Mouse (Mus musculus) liver, adult 2 months (tissue): ENCODE measurements at regions not wholly inside any gene's neighbourhood (a gene's known extent, or its start where the extent isn't known, plus 50 kb on each side); places are given as distances from the start of the nearest gene placed in this dataset.

Source experiments
- DNase-seq: peaks from one replicate; pipeline ENCODE4 v3.0.0-alpha.2; 2011; ENCODE audit warnings: low read depth, low spot score; ENCODE audit errors: extremely low read depth
- H3K27ac ChIP-seq: fragments of 200-500 bp; replicated peaks from 2 replicates; pipeline ENCODE4 v1.5.1; 2012; ENCODE audit warnings: low read depth, mild to moderate bottlenecking, control low read depth, inconsistent platforms, low read length; ENCODE audit not compliant: insufficient read depth
- H3K27me3 ChIP-seq: fragments of 200-500 bp; 2 replicates; pipeline ENCODE4 v1.6.1; 2012; ENCODE audit warnings: mild to moderate bottlenecking, moderate library complexity, low read length, inconsistent platforms; ENCODE audit not compliant: control insufficient read depth, insufficient read depth
- H3K36me3 ChIP-seq: fragments of 200-500 bp; 2 replicates; pipeline ENCODE4 v1.6.1; 2012; ENCODE audit warnings: low read length, inconsistent platforms; ENCODE audit not compliant: control insufficient read depth, insufficient read depth
- H3K4me1 ChIP-seq: fragments of 200-500 bp; 2 replicates; pipeline ENCODE4 v1.6.1; 2011; ENCODE audit warnings: low read length; ENCODE audit not compliant: control insufficient read depth, insufficient read depth
- H3K4me3 ChIP-seq: fragments of 200-500 bp; 2 replicates; pipeline ENCODE4 v1.5.1; 2011; ENCODE audit warnings: low read depth, mild to moderate bottlenecking, control low read depth, low read length, moderate library complexity; ENCODE audit not compliant: insufficient read depth
- H3K79me2 ChIP-seq: fragments of 200-500 bp; 2 replicates; pipeline ENCODE4 v1.6.1; 2012; ENCODE audit warnings: inconsistent platforms, mild to moderate bottlenecking, low read length, moderate library complexity; ENCODE audit not compliant: control insufficient read depth, insufficient read depth
- H3K9ac ChIP-seq: fragments of 200-500 bp; 2 replicates; pipeline ENCODE4 v1.6.1; 2012; ENCODE audit warnings: low read depth, mild to moderate bottlenecking, control low read depth, inconsistent platforms, low read length
- CTCF ChIP-seq: fragments of 200-500 bp; IDR thresholded peaks from 2 replicates; pipeline ENCODE4 v1.5.1; 2011; ENCODE audit warnings: low read depth, low read length, control low read depth
- POLR2A ChIP-seq: fragments of 200-500 bp; IDR thresholded peaks from 2 replicates; pipeline ENCODE4 v1.6.1; 2011; ENCODE audit warnings: low read length, control low read depth; ENCODE audit not compliant: insufficient read depth; ENCODE audit errors: extremely low read depth
- WGBS: fragments of 180-500 bp; shearing (Covaris S2); methylation state at CpG from one replicate; pipeline ENCODE4 v1.1.7; 2018; 5-methylcytosine and 5-hydroxymethylcytosine counted together

- Histone ChIP-seq H3K79me2 (no peaks in the 10 kb centered on the region), H3K27me3 (no peaks in the 10 kb centered on the region), H3K4me1 (no peaks in the 10 kb centered on the region), H3K27ac (no peak overlapping the region), H3K36me3 (no peaks in the 10 kb centered on the region), H3K9ac (no peak overlapping the region), H3K4me3 (no peak overlapping the region)
- DNase-seq, result no peak
- 78% methylated on average over 4 of the region's 4 CpGs for WGBS
- TF ChIP-seq CTCF (no peak), POLR2A (no peak)
Observed at GRCm38 (mm10) chr6:34227131-34227530, 50.2 kb upstream of the Slc35b4 start.
